Mouse (Mus musculus) gastrocnemius, adult 8-10 months (tissue): Measurements from ENCODE around the gene Maats1. TPM values are rescaled to one million over a fixed set of nuclear protein-coding genes. Genes with fewer than 3 reads are reported as not detected.

ENCODE experiments used
- DNase-seq, 2 experiments: peaks; one replicate each; pipeline ENCODE4 v3.0.0; 2022; ENCODE audit warnings: low spot score in 2 of 2
- total RNA-seq, 4 experiments: library from RNA; stranded (reverse); gene quantifications; 2 replicates each; pipeline ENCODE4 v1.2.4; 2022

Gene Maats1
- total RNA-seq: not detected

- peak; percentile 56 to 59 for DNase-seq
Measured at GRCm38 (mm10) chr16:38341396-38342324, at the start of gene Maats1. TSS of gene Maats1 (minus strand) at chr16:38342143.

GRCm38 (mm10) chr16:38390322-38390721 is 48.4 kb upstream of the Maats1 start:
- no peak for DNase-seq

GRCm38 (mm10) chr16:38389284-38389893 is 47.4 kb upstream of the Maats1 start:
- no peak for DNase-seq

- no peak for DNase-seq
Measured at GRCm38 (mm10) chr16:38388757-38389156, 46.8 kb upstream of the Maats1 start.

- DNase-seq: no peak
Measured at GRCm38 (mm10) chr16:38387389-38387788, 45.4 kb upstream of the Maats1 start.

- no peak for DNase-seq
Measured at GRCm38 (mm10) chr16:38385700-38386099, 43.8 kb upstream of the Maats1 start.

- no peak for DNase-seq
Measured at GRCm38 (mm10) chr16:38385184-38385634, 43.3 kb upstream of the Maats1 start.

- no peak for DNase-seq
Measured at GRCm38 (mm10) chr16:38383683-38384082, 41.7 kb upstream of the Maats1 start.

GRCm38 (mm10) chr16:38379926-38380325 is 38.0 kb upstream of the Maats1 start:
- DNase-seq: no peak

GRCm38 (mm10) chr16:38379493-38379892 is 37.5 kb upstream of the Maats1 start:
- DNase-seq: no peak

- DNase-seq: no peak
Measured at GRCm38 (mm10) chr16:38379088-38379487, 37.1 kb upstream of the Maats1 start.

- DNase-seq: no peak
Measured at GRCm38 (mm10) chr16:38378591-38378990, 36.6 kb upstream of the Maats1 start.

GRCm38 (mm10) chr16:38377546-38377945 is 35.6 kb upstream of the Maats1 start:
- DNase-seq: peak in 1 of 2 experiments; percentile 44

GRCm38 (mm10) chr16:38376841-38377249 is 34.9 kb upstream of the Maats1 start:
- no peak for DNase-seq

- DNase-seq: no peak
Measured at GRCm38 (mm10) chr16:38376163-38376840, 34.4 kb upstream of the Maats1 start.

GRCm38 (mm10) chr16:38375182-38375581 is 33.2 kb upstream of the Maats1 start:
- DNase-seq: no peak

GRCm38 (mm10) chr16:38374379-38375140 is 32.6 kb upstream of the Maats1 start:
- DNase-seq: no peak

GRCm38 (mm10) chr16:38373941-38374340 is 32.0 kb upstream of the Maats1 start:
- no peak for DNase-seq

GRCm38 (mm10) chr16:38373439-38373838 is 31.5 kb upstream of the Maats1 start:
- no peak for DNase-seq

GRCm38 (mm10) chr16:38372876-38373275 is 30.9 kb upstream of the Maats1 start:
- no peak for DNase-seq

GRCm38 (mm10) chr16:38371705-38372296 is 29.9 kb upstream of the Maats1 start:
- DNase-seq: no peak
